Mouse (Mus musculus) gastrocnemius, adult 8-10 months (tissue): ENCODE measurements around the gene Gm48551. TPM values are rescaled to one million over a fixed set of nuclear protein-coding genes. Genes with fewer than 3 reads are reported as not detected.

Experiments
- DNase-seq, 2 experiments: peaks; one replicate each; pipeline ENCODE4 v3.0.0; 2022; ENCODE audit warnings: low spot score in 2 of 2
- total RNA-seq, 4 experiments: library from RNA; stranded (reverse); gene quantifications; 2 replicates each; pipeline ENCODE4 v1.2.4; 2022

Gm48551 gene
- total RNA-seq, 4 experiments from 2014 or later = 0.59 to 1.8 (median 1.1) TPM

GRCm38 (mm10) chr10:81382039-81382438 lies 2.2 kb upstream of the Gm48551 start:
- no peak for DNase-seq

GRCm38 (mm10) chr10:81384605-81384982 lies 328 bp downstream of the Gm48551 start:
- no peak for DNase-seq

DNA sequence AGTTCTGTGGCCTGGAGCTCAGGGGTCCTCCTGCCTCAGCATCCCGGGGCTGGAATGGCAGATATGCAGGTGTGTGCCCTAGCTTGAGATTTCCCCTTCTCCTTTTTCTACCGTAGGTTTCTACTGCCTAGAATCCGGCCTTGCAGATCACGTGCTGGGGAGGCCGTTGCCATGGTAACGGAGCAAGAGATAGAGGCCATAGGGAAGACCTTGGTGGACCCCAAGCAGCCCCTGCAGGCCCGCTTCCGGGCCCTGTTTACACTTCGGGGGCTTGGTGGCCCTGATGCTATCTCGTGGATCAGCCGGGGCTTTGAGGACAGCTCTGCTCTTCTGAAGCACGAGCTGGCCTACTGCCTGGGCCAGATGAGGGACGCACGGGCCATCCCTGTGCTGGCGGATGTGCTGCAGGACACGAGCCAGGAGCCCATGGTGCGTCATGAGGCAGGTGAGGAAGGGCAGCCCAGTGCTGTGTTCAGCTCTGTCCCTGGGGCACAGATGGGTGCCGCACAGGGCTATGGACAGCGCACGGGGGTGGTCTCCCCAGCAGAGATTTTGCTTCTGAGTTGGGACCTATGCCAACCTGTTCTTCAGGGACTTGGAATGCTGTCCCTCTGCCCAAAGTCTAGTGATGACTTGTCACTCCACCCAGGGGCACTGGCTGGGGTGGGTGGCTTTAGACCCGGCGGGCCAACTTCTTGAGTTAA lies 1.5 kb downstream of the Gm48551 start:
- no peak for DNase-seq

DNA sequence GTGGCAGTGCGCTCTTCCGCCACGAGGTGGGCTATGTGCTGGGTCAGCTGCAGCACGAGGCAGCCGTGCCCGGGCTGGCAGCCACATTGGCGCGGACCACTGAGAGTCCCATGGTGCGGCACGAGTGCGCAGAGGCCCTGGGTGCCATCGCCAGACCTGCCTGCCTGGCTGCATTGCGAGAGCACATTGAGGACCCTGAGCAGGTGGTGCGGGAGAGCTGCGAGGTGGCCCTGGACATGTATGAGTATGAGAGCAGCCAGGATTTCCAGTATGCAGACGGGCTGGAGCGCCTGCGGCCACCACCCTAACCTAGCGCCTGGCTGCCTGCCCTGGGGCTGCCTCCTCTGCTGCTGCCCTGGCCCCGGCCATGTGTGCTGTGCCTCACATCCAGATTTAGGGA lies 3.5 kb downstream of the Gm48551 start:
- no peak for DNase-seq

DNA sequence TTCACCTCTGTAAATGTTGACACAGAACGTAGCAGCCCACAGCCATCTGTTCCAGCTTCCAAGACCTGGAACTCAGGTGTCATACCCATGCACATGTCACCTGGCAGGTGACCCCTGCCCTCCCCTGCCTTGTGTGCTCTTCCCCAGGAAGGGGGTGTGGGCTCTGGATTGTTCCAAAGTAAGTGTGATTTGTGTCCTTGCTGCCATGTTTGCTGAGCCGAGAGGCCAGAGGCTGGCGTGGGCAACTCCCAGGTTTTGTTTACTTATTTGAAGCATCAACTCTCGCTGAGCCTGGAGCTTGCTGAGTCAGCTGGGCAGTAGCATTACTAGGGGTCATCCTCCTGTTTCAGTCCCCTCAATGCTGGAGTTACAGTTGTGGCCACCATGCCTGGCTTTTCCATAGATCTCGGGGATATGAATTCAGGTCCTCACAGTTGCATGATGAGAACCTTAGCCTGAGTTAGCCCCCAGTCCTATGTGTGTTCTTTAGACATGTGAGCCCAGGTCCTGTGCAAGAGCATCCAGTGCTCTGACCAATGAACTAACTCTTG lies 4.3 kb downstream of the Gm48551 start, which contains the start of gene Gm48552:
Gene Gm48552 (plus strand): TSS at position 501 of the 551 bp plus-strand sequence.
- DNase-seq = no peak

DNA sequence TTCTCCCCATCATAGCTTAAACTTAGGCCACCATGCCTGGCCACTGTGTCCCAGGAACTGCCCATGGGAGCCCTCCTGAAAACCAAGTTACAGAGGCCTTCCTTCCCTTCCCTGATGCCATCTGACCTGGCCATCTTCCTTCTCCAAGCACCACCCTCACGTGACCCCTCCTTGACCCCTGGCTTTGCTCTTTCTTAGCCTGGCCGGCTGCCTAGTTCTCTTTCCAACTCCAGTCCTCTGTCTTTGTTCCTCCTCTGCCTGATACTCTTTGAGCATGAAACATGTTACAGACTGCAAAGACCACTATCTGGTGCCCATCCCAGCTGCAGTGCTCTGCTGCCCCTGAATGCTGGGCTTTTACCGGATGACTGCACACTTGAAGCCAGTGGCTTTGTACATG lies 5.1 kb downstream of the Gm48551 start:
- no peak for DNase-seq

- peak in 1 of 2 experiments; percentile 61 for DNase-seq
Observed at GRCm38 (mm10) chr10:81389801-81390677, 5.8 kb downstream of the Gm48551 start.

DNA sequence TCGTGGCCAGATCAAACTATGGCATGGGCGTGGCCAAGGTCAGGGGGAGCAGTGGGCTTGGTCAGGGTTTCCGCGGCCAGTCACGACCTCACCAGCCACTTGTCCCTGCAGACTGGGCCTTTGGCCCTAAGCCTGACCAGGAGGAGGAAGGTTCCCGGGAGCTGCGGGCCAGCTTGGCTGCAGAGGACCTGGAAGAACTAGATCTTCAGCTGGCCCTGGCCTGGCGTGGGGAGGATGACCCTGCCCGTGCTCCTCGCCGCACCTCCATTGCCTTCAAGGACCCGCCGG lies 6.4 kb downstream of the Gm48551 start:
- DNase-seq = no peak

GRCm38 (mm10) chr10:81392270-81392669 lies 8.0 kb downstream of the Gm48551 start:
- no peak for DNase-seq

DNA sequence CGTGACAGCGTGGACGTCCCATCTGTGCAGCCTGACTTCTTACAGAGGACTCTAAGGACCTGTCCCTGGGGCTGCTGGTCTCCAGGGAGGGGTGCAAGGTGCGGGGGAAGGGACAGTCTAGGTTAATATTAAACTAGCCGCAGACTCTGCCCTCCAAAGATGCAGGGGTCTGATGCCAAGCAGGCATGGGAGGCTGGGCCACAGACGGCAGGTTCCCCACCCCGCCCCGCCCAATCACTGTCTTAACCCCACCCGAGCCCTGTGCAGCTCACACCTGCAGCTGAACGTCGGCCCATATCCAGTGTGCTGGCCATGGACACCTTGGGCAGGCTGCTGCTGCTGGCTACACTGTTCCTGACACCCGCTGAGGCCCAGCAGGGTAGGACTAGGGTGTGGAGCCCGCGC lies 8.5 kb downstream of the Gm48551 start, which contains the start of gene Smim24:
Gene Smim24 (plus strand): TSS at position 271 of the 405 bp plus-strand sequence.
- no peak for DNase-seq

DNA sequence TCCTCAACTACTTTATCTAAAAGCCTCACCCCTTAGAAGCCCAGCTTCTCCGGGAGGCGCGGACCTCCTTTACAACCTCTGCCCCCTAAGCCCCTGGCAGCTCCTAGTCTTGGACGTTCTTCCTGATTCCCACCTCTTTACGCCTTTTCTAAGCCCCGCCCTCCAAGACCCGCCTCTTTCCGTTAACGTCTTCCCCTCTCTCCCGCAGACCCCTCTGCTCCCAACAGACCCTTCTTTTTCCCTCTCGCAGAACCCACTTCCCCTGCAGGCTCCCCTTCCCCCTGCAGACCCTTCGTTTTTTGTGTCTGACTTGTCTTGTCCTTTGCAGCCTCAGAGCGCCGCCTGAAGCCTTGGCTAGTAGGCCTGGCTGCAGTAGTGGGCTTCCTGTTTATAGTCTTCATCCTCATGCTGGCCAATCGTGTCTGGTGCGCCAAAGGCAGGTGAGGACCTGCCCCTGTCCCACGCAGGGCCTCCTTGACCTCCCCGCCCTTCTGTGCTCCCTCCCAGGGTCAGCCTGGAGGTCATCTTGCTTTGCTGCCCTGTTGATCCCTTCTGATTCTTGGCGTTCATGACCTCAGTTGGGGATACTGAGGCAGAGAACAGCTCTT lies 9.3 kb downstream of the Gm48551 start:
- no peak for DNase-seq

DNA sequence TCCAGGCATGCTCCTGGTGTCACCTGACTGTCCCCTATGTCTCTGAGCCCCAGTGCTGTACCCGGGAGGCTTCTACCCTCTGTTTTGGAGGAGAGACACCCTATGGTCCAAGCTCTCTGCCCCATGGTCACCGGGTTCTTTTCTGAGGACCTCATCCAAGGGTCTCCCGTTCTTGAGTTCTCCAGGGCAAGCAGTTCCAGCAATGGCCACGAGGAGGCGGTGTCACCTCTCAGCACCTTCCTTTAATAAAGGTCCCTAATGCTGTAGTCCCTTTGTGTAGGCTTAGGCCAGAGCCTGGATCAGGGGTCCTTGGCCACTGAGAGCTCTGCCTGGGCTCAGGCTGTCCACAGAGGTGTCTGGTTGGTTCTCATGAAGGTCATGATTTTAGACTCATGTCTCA lies 10.9 kb downstream of the Gm48551 start:
- peak in 1 of 2 experiments; percentile 61 for DNase-seq

GRCm38 (mm10) chr10:81395865-81396264 lies 11.6 kb downstream of the Gm48551 start:
- DNase-seq = no peak

DNA sequence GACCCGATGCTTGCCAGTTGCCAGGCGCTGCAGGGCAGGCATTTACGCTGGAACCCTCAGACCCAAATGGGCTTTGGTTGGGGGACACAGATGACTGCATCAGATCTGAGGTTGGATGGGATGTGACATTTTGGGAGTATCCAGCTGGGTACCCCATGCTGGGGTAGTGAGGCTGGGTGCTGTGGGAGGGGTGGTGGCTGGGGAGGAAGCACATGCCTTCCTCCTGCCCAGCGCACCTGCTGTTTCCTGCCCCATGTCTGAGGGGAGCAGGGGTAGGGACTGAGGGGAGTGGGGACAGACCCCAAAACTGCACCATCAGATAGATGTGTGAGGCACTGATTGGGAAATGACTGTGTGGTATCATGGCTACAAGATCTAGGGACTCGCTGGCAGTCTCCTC lies 12.5 kb downstream of the Gm48551 start:
- DNase-seq = no peak

GRCm38 (mm10) chr10:81399296-81399695 lies 15.0 kb downstream of the Gm48551 start:
- no peak for DNase-seq

DNA sequence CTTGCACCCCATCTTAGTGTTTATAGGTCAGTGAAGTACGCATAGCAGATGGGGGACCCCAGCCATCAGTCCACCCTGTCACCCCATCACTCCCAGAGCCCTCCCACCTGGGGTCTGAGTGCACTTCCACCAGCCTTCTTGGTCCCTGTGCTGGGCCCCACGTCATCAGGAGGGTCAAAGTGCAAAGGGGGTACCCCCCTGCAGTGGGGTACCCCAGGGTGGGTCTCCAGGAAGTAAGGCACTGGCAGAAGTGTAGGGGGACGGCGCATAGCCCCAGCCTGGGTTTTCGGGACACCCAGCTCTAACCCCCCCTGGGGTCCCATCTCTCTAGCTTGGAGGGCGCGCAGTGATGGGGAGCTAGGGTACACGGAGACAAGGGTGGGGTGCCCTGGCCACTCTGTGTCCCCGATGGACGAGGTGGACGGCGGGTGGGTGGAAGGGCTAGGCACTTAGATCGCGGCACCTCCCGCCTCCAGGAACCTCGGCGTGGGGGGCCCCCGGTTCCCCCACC lies 15.6 kb downstream of the Gm48551 start:
- DNase-seq = no peak

GRCm38 (mm10) chr10:81400371-81401204 lies 16.3 kb downstream of the Gm48551 start:
- no peak for DNase-seq

- DNase-seq = no peak
Observed at GRCm38 (mm10) chr10:81401205-81401520, 16.9 kb downstream of the Gm48551 start.

DNA sequence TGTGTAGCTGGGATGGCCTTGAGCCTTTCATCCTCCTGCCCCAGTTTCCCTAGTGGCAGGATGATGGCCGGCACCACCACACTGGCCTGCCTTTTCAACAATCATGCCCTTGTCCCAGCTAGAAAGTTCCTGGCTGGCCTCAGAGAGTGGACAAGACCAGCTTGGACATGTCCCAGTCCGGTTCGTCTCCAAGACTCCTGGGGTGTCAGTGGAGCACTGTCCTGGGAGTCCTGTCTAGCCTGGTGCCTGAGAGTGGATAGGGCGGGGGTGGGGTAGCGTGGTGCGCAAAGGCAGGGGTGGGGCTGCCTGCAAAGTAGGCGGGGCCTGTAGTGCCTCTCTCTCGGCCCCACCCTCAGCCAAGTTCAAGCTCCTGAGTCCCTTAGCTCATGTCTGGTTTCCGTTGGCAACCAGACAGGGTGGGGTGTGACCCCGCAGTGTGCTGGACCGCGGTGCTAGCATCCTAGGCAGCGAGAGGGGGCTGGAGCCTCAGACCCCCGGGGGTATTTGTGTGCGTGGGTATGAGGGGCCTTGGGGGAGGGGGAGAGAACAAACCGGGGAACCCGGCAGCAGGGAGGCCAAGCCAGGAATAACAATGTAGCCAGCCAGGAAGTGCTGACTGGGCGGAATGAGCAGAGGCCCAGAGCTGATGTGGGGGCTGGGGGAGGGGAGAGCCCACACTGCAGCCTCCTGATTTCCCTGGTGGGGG lies 17.4 kb downstream of the Gm48551 start:
- peak in 1 of 2 experiments; percentile 74 for DNase-seq

GRCm38 (mm10) chr10:81402227-81402765 lies 18.0 kb downstream of the Gm48551 start:
- DNase-seq = no peak
